Mouse (Mus musculus): ENCODE measurements around the gene Ackr2. TPM values are rescaled to one million over a fixed set of nuclear protein-coding genes. Genes with fewer than 3 reads are reported as not detected.

The Ackr2 gene
- 0.18 and 0.33 TPM in 2 replicates for polyA plus RNA-seq (2015; fragmentation: Nextera tagmentation; extraction: Ambion mirVana)

- no peak within 1 kb of the TSS for H3K4me3 ChIP-seq
- H3K27ac ChIP-seq = no peak within 1 kb of the TSS
- H3K4me2 ChIP-seq (replicated peaks) = no peak within 1 kb of the TSS
- H3K9ac ChIP-seq = no peak within 1 kb of the TSS
- H3K27me3 ChIP-seq = no peaks in the 10 kb centered on the region
- 81% methylated on average over 9 of the region's 9 CpGs for WGBS
- no peak for ATAC-seq (ENCODE audit: low FRiP score, low read depth)
- H3K9me3 ChIP-seq = no peaks in the 10 kb centered on the region
- no peaks in the 10 kb centered on the region for H3K4me1 ChIP-seq
- no peaks in the 10 kb centered on the region for H3K36me3 ChIP-seq
These were observed at the start of gene Ackr2 for GRCm38 (mm10) chr9:121898245-121898644. Gene Ackr2, plus strand, starts transcription at chr9:121898355.

- Histone ChIP-seq H3K27ac (no peak overlapping the region), H3K27me3 (no peaks in the 10 kb centered on the region), H3K4me1 (peaks cover 15% of the 10 kb centered on the region), H3K4me3 (no peak overlapping the region), H3K4me2 (replicated peaks) (no peak overlapping the region), H3K9ac (no peak overlapping the region), H3K36me3 (peaks cover 22% of the 10 kb centered on the region), H3K9me3 (no peaks in the 10 kb centered on the region)
- ATAC-seq (ENCODE audit: low FRiP score, low read depth) = no peak
- 84% methylated on average over 3 of the region's 3 CpGs for WGBS
These were observed 43.9 kb upstream of the Ackr2 start for GRCm38 (mm10) chr9:121854246-121854645.

- Histone ChIP-seq H3K36me3 (peaks cover 5% of the 10 kb centered on the region), H3K4me1 (peaks cover 15% of the 10 kb centered on the region), H3K9me3 (no peaks in the 10 kb centered on the region), H3K27me3 (no peaks in the 10 kb centered on the region), H3K27ac (peak overlapping the region; percentile 94), H3K4me3 (peak overlapping the region; percentile 80), H3K9ac (peak overlapping the region; percentile 93), H3K4me2 (replicated peaks) (peak overlapping the region; percentile 90)
- peak; percentile 17 for ATAC-seq (ENCODE audit: low FRiP score, low read depth)
- 1% methylated on average over 32 of the region's 39 CpGs for WGBS
These were observed 41.3 kb upstream of the Ackr2 start for GRCm38 (mm10) chr9:121856649-121857416.

GRCm38 (mm10) chr9:121857474-121858152, 40.5 kb upstream of the Ackr2 start:
- Histone ChIP-seq H3K4me3 (peak overlapping the region; percentile 80), H3K27me3 (no peaks in the 10 kb centered on the region), H3K4me2 (replicated peaks) (peak overlapping the region; percentile 90), H3K27ac (peak overlapping the region; percentile 94), H3K36me3 (no peaks in the 10 kb centered on the region; the same call in 1 of the 2 replicates), H3K9me3 (no peaks in the 10 kb centered on the region), H3K9ac (peak overlapping the region; percentile 93), H3K4me1 (peaks cover 15% of the 10 kb centered on the region)
- peak; percentile 99 for ATAC-seq (ENCODE audit: low FRiP score, low read depth)
- under 1% methylated on average over 70 of the region's 70 CpGs for WGBS

- Histone ChIP-seq H3K9ac (peak within 1 kb of the TSS; percentile 93), H3K36me3 (no peaks in the 10 kb centered on the region; the same call in 1 of the 2 replicates), H3K9me3 (no peaks in the 10 kb centered on the region), H3K4me2 (replicated peaks) (peak within 1 kb of the TSS; percentile 90), H3K27me3 (no peaks in the 10 kb centered on the region), H3K27ac (peak within 1 kb of the TSS; percentile 94), H3K4me3 (peak within 1 kb of the TSS; percentile 80), H3K4me1 (peaks cover 15% of the 10 kb centered on the region)
- WGBS = 17% methylated on average over 6 of the region's 6 CpGs
- ATAC-seq (ENCODE audit: low FRiP score, low read depth) = no peak
These were observed 40.0 kb upstream of the Ackr2 start, which contains the start of gene Higd1a for GRCm38 (mm10) chr9:121858153-121858488. Gene Higd1a, minus strand, starts transcription at chr9:121858362.

- no peaks in the 10 kb centered on the region for H3K9me3 ChIP-seq
- H3K4me3 ChIP-seq = no peak overlapping the region
- H3K9ac ChIP-seq = no peak overlapping the region
- no peak for ATAC-seq (ENCODE audit: low FRiP score, low read depth)
- H3K36me3 ChIP-seq = no peaks in the 10 kb centered on the region
- H3K27ac ChIP-seq = no peak overlapping the region
- no peaks in the 10 kb centered on the region for H3K27me3 ChIP-seq
- H3K4me1 ChIP-seq = peaks cover 14% of the 10 kb centered on the region
- 91% methylated on average over 2 of the region's 2 CpGs for WGBS
- H3K4me2 ChIP-seq (replicated peaks) = no peak overlapping the region
These were observed 38.8 kb upstream of the Ackr2 start for GRCm38 (mm10) chr9:121859345-121859744.

- H3K36me3 ChIP-seq = no peaks in the 10 kb centered on the region
- H3K9ac ChIP-seq = no peak overlapping the region
- peaks cover 11% of the 10 kb centered on the region for H3K4me1 ChIP-seq
- no peak overlapping the region for H3K27ac ChIP-seq
- no peaks in the 10 kb centered on the region for H3K27me3 ChIP-seq
- no peak for ATAC-seq (ENCODE audit: low FRiP score, low read depth)
- H3K9me3 ChIP-seq = no peaks in the 10 kb centered on the region
- 79% methylated on average over 2 of the region's 2 CpGs for WGBS
- no peak overlapping the region for H3K4me2 ChIP-seq (replicated peaks)
- no peak overlapping the region for H3K4me3 ChIP-seq
These were observed 37.2 kb upstream of the Ackr2 start for GRCm38 (mm10) chr9:121860921-121861320.

- Histone ChIP-seq H3K4me2 (replicated peaks) (no peak overlapping the region), H3K9ac (no peak overlapping the region), H3K36me3 (no peaks in the 10 kb centered on the region), H3K27me3 (no peaks in the 10 kb centered on the region), H3K4me1 (no peaks in the 10 kb centered on the region), H3K4me3 (no peak overlapping the region), H3K27ac (no peak overlapping the region), H3K9me3 (no peaks in the 10 kb centered on the region)
- ATAC-seq (ENCODE audit: low FRiP score, low read depth) = no peak
- 56% methylated on average over 4 of the region's 4 CpGs for WGBS
These were observed 33.3 kb upstream of the Ackr2 start for GRCm38 (mm10) chr9:121864837-121865236.

GRCm38 (mm10) chr9:121865425-121866008, 32.6 kb upstream of the Ackr2 start:
- no peak overlapping the region for H3K4me2 ChIP-seq (replicated peaks)
- H3K4me1 ChIP-seq = no peaks in the 10 kb centered on the region
- no peaks in the 10 kb centered on the region for H3K27me3 ChIP-seq
- WGBS = 42% methylated on average over 3 of the region's 3 CpGs
- H3K9me3 ChIP-seq = no peaks in the 10 kb centered on the region
- H3K9ac ChIP-seq = no peak overlapping the region
- no peaks in the 10 kb centered on the region for H3K36me3 ChIP-seq
- no peak overlapping the region for H3K4me3 ChIP-seq
- no peak overlapping the region for H3K27ac ChIP-seq
- no peak for ATAC-seq (ENCODE audit: low FRiP score, low read depth)

- H3K27ac ChIP-seq = no peak overlapping the region
- H3K9me3 ChIP-seq = no peaks in the 10 kb centered on the region
- no peaks in the 10 kb centered on the region for H3K4me1 ChIP-seq
- no peak overlapping the region for H3K4me2 ChIP-seq (replicated peaks)
- H3K36me3 ChIP-seq = no peaks in the 10 kb centered on the region
- ATAC-seq (ENCODE audit: low FRiP score, low read depth) = no peak
- no peak overlapping the region for H3K9ac ChIP-seq
- no peak overlapping the region for H3K4me3 ChIP-seq
- WGBS = 90% methylated on average over 6 of the region's 6 CpGs
- no peaks in the 10 kb centered on the region for H3K27me3 ChIP-seq
These were observed 30.5 kb upstream of the Ackr2 start for GRCm38 (mm10) chr9:121867632-121868031.

- Histone ChIP-seq H3K27ac (no peak overlapping the region), H3K27me3 (no peaks in the 10 kb centered on the region), H3K9ac (no peak overlapping the region), H3K4me3 (no peak overlapping the region), H3K9me3 (no peaks in the 10 kb centered on the region), H3K4me1 (no peaks in the 10 kb centered on the region), H3K4me2 (replicated peaks) (no peak overlapping the region), H3K36me3 (no peaks in the 10 kb centered on the region)
- 72% methylated on average over 6 of the region's 6 CpGs for WGBS
- ATAC-seq (ENCODE audit: low FRiP score, low read depth) = no peak
These were observed 29.9 kb upstream of the Ackr2 start for GRCm38 (mm10) chr9:121868236-121868635.

- Histone ChIP-seq H3K27me3 (no peaks in the 10 kb centered on the region), H3K4me2 (replicated peaks) (no peak overlapping the region), H3K4me3 (no peak overlapping the region), H3K9me3 (no peaks in the 10 kb centered on the region), H3K9ac (no peak overlapping the region), H3K27ac (no peak overlapping the region), H3K4me1 (no peaks in the 10 kb centered on the region), H3K36me3 (no peaks in the 10 kb centered on the region)
- ATAC-seq (ENCODE audit: low FRiP score, low read depth) = no peak
- WGBS = 72% methylated on average over 5 of the region's 5 CpGs
These were observed 28.7 kb upstream of the Ackr2 start for GRCm38 (mm10) chr9:121869432-121869831.

All from limb, embryonic 13.5 days (tissue).